Mouse (Mus musculus) ovary, postnatal 36 days (tissue): ENCODE data around the gene Hpn.
A peak's percentile ranks its signal among the peaks of the same experiment; 100 is the strongest.

ENCODE experiments used
- DNase-seq: peaks from one replicate; pipeline ENCODE4 v3.0.0; 2022; ENCODE audit warnings: low spot score, mixed read lengths

The Hpn gene

DNA sequence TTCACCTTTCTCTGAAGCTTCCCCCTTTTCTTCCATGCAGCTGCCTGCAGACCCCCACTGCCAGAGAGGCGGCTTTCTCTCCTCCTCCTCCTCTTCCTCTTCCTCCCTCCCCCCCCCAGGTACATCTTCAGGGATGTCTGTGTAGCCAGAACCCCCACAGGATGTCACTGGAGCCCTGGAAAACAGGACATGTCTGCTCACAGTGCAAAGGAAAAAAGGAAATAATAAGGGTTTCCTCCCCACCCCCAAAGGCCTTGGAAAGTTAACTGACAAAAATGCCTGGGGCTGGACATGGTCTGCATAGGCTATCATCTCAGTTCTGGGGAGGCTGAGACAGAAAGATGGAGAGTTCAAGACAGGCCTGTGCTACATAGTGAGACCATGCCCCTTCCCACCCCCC lies 34.0 kb downstream of the Hpn start:
- no peak for DNase-seq

DNA sequence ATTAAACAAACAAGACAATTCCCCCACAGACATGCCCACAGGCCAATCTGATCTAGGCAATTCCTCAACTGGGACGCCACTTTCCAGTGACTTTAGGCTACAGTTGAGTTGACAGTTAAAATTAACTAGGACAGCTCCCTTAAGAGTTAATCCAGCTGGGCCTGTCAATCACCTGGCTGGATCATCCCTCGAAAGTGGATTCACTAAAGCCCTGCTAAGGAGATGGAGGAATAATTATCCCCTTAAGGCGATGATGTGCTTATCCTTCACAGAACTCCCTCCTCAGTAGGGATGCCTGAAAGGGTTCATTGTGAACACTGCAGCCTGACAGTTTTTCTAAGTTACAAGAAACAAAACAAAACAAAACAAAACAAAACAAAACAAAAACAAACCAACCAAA lies 34.5 kb downstream of the Hpn start:
- no peak for DNase-seq

DNA sequence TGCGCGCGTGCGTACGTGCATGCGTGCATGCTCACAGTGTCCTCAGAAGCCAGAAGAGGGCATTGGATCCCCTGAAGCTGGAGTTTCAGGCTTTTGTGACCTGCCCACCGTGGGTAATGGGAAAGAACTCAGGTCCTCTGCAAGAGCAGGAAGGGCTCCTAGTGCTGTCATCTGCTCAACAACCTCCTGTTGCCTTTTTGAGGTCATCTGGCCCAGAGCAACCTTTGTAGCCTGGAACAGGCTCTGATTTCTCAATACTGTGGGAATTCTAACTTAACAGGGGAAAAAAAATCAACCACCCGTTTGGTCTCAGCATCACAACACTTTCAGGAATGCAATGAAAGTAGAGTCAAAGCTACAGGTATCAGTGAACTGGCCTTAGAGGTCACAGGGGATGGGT lies 35.4 kb downstream of the Hpn start:
- DNase-seq: no peak

DNA sequence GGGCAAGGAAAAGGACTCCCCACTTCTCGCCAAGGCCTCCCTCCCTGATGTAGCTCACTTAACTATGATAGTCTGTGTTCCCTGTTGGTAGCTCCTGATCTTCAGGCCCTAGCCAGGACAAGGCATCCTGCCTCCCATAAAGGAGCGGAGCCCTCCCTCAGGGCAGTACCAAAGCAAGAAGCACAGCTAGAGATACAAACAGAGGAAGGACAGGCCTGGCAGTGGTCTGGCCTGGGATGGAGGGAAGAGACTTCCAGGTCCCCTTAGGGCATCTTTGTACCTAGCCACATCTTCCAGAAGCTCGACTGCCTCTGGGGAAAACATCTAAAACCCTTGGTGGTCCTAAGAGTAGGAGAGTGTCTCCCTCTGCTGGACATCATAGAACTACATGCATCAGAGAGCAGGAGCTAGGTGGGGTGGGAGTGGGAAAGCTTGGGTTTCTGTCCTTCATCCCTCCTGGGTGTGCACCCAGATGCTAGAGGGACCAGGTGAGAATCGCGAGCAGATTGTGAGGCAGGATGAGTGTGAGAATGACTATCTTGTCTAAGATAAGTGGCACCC lies 37.1 kb downstream of the Hpn start:
- no peak for DNase-seq

DNA sequence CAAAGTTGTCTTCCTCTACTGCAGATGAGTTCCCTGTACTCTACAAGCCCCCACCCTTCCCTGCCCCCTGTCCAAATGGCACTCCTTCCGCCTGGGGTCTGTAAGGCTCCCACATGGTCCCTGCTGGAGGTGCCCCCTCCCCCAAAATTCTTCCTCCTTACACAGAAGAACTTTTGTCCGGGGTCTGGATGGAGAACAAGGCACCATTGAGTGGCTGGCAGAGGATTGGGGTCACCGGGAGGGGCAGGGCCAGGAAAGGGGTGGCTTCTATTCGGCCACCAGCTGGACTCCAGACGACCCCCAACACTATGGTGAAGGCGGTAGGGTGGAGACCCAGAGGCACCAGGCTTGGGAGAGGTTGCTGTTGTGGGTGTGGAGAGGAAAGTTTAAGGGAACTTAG lies 37.6 kb downstream of the Hpn start:
- no peak for DNase-seq

DNA sequence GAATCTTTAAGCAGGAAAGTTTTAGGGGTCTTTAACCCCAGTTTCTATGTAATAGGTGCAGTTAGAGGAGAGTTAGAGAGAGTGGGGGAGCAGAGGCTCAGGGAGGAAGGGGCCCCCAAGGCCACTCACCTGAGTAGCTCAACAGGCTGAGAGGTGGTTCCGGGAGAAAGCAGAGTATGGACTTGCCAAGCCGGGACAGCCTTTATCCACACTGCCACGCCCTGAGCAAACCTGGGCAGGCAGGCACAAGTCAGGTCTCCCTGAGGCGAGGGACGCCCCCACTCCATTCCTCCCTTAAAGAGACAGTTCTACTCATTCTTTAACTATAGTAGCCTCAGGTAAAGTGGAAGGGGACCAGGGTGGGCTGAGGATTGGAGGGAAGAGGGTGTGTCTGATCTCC lies 38.6 kb downstream of the Hpn start, which contains the start of gene Fxyd3:
TSS of gene Fxyd3 (minus strand) at position 213 of the 400 bp plus-strand sequence.
- DNase-seq: no peak

DNA sequence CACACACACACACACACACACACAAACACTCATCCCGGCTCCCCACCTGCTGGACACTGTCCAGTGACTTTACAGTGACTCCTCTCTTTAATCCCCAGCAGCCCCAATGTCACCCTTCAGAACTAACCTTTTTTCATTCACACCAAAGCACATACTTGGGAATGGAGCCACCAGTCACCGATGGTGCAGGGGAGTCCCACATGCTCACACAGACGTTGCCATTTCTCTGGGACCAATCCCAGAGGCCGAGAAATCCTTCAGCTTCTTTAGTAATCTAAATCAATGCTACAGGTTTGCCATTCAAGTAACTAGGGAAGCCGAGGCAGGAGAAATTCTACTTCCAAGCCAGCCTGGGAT lies 40.4 kb downstream of the Hpn start:
- no peak for DNase-seq

DNA sequence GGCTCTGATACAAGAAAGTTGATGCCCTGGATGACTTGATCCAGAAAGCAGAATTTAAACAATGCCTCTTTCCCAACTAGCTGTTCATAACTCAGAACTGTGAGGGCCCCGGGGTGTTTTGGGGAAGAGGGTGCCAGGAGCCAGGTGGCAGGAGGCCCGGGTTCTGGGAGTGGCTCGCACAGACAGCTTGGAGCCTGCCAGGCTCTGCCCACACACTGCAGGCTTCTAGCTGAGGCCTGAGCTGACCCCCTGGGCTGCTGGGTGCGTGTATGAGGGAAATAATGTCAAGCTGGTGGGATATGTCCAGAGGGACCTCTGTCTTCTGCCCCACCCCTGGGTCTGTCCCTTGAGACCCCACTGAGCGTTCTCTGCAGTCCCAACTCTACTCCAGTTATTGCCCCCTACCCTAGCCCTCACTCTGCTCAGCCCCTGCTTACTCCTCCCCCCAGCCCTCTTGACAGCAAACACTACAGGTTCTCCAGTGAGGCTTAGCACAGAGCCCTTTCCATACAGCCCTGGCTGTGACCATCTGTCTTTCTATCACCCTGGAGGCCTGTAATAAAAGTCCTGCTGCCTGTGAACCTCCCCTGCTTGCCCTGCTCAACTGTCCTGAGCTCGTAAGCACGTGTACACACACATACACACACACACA lies 40.9 kb downstream of the Hpn start:
- peak; percentile 41 for DNase-seq

DNA sequence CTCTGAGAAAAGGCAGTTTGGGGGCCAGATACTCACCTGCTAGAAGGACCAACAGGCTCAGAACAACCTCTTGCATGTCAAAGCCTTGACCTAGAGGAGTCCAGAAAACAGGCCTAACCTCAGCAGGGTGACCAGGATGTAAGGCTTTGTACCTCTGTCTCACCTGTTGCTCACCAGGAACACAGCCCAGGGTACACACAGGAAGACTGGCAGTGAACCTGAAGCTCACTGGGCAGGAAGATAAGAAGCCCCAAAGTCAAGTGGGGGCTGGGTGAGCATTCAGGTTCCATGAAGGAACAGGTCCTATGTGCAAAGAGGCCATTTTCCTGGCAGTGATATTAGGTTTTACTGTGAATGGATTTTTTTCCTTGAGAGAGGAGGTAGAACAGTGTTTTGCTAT lies 41.5 kb downstream of the Hpn start:
- DNase-seq: no peak

DNA sequence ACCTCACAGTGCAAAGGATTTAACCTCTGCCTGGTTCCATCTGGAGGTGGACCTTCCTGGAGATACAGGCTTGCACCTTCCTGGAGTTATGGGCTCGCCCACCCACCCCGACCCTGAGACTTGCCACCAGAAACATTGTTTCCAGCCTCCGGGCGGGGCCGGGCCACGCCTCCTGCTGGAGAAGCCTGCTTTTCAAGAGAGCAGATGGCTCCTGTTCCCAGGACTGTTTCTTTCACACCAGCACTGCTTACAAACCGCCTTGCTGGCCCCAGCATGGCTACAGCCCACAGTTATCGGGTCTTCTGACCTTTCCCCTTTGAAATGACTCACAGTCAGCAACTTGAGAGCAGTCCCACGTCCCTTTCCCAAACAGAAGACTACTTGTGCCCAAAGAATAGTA lies 42.8 kb downstream of the Hpn start:
- no peak for DNase-seq

DNA sequence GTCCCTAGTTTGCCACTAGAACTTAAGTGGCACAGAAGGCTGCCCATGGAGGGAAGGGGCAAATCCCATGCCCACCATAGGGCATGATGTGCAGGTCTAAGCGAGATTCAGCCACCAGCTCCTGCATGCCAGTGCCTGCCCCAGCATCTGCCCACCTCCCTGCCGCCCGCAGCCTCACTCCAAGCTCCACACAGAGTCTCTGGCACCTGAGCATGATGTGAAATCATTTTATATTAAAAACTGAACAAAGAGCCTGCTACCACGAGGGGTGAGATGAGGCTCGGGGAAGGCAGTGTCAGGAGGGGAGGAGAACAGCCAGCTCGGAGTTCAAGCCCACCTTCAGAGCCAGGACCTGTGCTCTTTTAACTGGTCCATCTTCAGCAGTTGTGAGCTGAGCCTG lies 44.8 kb downstream of the Hpn start:
- no peak for DNase-seq

DNA sequence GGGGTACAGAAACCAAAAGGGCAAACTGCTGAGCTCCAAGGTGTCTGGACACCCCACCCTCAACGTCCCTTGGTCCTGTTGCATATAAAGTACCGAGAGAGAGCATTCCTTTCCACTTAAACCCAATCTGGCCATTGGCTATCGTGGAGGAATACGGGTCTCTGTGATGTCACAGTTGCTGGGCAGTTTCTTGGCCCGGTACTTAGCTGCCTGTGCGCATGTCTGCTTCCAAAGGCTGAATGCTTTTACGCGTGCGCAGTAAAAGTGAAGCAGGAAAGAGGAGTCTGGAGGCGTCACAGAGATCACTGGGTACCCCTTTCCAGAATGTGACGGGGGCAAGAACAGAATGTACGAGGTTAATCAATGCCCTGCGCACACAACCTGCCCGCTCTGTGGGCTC lies 45.6 kb downstream of the Hpn start:
- no peak for DNase-seq

DNA sequence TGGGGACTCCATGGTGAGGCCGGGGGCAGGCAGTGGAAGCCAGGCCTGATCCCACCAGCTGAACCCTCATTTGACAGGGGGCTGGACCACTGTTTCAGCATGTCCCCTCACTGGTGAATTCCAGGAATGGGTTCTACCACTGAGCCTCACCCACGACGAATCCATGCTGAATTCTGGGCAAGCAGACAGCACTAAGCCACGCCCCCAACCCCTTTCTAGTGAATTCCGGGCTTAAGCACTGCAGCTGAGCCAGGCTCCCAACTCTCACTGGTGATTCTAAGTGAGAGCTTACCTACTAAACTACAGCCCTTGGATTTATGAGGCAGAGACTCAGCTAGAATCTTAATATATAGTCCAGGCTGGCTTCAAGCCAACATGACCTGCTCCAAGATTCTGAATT lies 47.3 kb downstream of the Hpn start:
- DNase-seq: peak; percentile 33

DNA sequence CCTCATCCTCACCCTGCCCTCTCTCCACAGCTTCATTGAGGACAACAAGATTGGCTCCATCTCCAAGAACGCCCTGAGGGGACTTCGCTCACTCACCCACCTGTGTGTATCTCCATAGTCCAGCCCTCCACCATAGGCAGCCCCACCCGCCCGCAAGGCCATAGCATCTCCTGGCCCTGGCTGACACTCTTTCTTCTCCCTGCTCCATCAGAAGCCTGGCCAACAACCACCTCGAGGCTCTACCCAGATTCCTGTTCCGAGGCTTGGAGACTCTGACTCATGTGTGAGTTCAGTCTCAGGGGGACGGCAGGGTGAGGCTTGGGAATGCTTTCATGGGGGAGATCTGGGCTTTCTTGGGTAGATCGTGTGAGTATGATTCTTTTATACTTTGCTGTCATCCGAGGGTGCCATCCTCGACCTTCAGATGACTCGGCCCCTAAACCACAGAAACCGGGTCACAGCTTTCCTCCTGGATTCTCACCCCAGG lies 52.0 kb downstream of the Hpn start:
- DNase-seq: no peak

DNA sequence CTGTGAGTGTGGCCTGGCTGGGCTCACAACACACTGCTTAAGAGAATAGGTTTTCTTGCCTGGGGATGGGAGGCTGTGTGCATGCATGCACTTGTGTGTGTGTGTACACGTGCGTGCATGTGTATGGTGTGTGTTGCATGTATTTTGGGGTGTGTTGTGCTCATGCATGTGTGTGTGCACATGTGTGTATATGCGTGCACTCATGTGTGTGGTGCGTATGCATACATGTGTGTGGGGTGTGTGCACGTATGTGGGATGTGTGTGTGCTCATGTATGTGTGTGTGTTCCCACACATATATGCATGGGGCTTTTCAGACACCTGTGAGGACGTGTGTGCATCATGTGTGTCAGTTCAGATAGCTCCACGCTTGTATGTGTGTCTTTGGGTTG lies 54.5 kb downstream of the Hpn start:
- no peak for DNase-seq

DNA sequence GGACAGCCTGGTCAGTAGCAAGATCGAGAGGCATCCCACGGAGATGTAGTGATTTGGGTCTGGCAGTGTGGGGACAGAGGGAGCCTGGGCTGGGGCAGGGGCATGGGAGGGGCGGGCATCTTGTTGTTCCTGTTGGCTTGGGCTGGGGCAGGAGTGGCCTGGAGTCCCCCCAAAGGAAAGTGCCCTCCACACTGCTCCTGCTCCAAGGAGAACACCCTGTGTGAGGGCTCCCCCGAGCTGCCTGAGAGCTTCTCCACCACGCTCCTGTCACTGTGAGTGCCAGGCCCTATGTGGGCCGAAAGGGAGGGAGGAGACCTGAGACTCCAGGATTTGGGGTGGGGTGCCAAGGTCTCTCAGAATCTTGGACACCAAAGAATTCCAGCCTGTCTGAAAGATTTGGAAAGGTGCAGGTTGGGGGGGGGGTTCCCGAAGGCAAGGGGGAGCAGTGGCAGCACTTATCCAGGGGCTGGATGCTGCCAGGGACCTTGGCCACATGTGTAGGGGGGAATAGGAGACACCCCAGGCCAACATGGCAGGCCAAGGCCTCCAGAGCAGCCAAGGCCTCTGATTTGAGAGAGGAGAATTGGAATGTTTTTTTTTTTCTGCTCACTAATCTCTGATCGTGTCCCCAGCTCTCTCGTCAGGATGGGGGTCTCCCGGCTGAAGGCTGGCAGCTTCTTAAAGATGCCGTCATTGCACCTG lies 55.0 kb downstream of the Hpn start:
- DNase-seq: no peak

DNA sequence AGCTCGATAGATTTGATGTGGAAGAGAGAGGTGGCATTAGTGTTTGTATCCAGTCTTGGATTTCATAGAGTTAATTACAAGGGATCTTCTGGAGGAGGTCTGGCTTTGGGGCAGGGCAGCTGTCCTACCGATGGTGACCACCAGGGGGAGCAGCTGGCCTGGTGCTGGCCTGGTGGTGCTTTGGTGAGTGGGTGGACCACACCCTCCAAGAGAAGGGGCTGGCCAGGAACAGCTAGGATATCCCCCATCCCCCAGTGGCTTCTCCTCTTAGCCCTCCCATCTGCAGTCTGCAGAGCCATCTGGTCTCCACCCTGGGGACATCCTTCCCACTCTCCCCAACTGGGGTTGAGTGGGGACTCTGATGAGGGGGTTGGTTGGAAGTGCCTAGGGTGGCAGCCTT lies 56.0 kb downstream of the Hpn start, which contains the start of gene Lgi4:
TSS of gene Lgi4 (plus strand) at position 235 of the 400 bp plus-strand sequence.
- peak; percentile 84 for DNase-seq

DNA sequence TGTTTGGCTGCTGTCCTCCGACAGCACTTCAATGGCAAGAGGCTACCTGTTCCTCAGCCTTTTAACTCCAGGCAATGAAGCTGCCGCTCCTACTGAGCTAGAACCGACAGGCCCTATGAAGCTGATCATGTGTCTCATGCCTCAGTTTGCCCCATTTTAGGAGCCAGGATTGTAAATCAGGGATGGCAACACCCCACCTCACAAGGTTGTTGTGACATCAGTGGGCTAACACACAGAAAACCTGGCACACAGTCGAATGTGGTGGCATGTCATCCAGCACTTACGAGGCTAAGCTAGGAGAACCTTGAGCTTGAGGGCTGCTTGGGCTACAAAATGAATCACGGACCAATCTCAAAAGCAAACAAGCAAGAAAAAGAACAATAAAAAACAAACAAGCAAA lies 56.9 kb downstream of the Hpn start:
- no peak for DNase-seq

DNA sequence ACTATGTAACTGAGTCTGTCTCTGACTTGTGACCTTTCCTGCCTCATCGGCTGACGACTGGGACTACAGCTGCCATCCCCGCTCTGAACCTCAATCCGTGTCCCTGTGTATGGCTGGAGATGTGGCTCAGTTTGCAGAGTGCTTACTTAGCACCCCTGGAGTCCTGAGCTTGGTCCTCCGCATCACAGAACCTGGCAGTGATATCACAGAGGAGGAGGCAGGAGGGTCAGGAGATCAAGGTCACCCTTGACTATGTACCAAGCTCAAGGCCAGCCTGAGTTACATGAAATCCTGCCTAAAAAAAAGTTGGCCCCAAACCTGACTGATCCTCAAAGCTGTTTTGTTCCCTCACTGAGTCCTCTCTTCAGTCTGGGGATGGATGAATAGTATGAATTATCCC lies 57.4 kb downstream of the Hpn start:
- no peak for DNase-seq

DNA sequence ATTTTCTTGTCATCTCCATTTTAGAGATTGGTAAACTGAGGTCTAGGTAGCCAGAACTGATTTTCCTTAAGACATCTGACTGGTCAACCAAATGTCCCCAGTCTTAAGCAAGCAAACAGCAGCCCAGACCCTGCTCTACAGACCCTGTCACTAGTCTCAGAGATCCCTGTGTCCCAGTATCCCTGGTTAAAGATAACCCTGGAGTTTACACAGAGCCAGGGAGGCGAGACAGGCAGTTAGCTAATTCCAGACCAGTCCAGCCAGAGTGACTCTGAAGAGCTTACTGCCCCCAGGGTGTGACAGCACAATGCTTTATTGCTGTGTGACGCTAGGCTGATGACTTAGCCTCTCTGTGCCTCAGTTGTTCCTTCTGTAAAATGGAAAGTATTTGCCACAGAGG lies 58.0 kb downstream of the Hpn start, which contains the start of gene Fxyd1:
TSS of gene Fxyd1 (minus strand) at position 129 of the 400 bp plus-strand sequence.
- DNase-seq: no peak

DNA sequence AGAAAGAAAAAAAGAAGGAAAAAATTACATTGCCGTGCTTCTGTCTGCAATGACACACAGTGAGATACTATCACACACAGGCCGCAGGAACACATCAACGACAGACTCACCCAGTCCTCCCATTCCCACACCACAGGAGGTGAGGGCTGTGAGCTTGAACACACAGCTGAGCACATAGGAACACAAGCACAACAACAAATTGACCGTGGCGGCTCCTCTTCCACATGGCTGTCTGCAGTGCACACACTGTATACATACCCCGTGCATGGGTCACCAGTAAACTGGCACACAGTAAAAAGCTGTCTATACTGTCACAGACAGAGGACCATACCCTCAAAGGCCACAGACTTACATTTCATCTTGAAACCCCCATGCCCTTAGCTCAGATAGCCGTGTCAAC lies 58.6 kb downstream of the Hpn start:
- DNase-seq: no peak

DNA sequence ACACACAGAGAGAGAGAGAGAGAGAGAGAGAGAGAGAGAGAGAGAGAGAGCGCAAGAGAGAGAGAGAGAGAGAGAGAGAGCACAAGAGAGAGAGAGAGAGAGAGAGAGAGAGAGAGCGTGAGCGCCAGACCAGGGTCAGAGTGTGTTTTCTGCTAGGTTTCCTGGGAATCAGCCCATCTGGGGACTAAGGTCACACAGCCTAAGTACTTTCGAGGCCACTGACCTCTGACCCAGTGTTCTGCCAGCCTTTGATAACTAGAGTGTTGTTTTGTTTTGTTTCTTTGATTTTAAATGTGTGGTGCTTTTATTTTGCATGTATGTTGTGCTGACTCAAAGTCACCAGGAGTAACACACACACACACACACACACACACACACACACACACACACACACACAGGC lies 59.2 kb downstream of the Hpn start:
- peak; percentile 42 for DNase-seq

DNA sequence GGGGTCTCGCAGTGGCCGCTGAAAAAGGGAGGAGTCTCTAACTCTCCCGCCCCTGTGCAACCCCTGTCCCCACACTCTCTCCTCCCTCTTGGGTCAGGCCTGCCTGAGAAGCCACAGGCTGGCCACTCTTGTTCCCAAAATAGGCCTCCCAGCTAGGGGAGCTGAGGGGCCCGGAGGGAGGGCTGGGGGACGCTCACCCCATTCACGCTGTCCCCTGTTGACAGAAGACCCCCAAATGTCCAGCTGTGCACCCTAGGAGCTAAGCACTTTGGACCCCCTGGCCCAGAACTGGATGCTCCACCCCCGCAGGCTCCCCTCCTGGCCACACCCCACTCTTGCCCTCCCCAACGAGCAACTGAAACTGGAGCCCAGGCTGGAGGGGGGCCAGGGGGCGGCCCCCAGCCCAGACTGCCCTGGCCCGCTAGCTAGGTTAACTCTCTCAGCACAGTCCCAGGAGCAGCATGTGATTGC lies 59.7 kb downstream of the Hpn start:
- peak; percentile 85 for DNase-seq
